Mouse (Mus musculus): ENCODE measurements around the gene Spata7. TPM values are rescaled to one million over a fixed set of nuclear protein-coding genes. Genes with fewer than 3 reads are reported as not detected.
A peak's percentile ranks its signal among the peaks of the same experiment; 100 is the strongest.
"Not testable (repeated sequence)": the region's sequence is repeated elsewhere in the genome, so short reads cannot be mapped to it uniquely, and the experiment has no call there.

The Spata7 gene
- total RNA-seq (2021): 1 to 10 TPM; 3.9 to 5.3 TPM
- long read RNA-seq, experiment 1, partial matches to known transcripts: 0 of 5 reads
- long read RNA-seq, experiment 1, other reads (novel, unspliced or antisense): 1 of 5 reads
- long read RNA-seq, experiment 2, partial matches to known transcripts: 0 of 1 reads
- long read RNA-seq, experiment 2, other reads (novel, unspliced or antisense): 0 of 1 reads

DNA sequence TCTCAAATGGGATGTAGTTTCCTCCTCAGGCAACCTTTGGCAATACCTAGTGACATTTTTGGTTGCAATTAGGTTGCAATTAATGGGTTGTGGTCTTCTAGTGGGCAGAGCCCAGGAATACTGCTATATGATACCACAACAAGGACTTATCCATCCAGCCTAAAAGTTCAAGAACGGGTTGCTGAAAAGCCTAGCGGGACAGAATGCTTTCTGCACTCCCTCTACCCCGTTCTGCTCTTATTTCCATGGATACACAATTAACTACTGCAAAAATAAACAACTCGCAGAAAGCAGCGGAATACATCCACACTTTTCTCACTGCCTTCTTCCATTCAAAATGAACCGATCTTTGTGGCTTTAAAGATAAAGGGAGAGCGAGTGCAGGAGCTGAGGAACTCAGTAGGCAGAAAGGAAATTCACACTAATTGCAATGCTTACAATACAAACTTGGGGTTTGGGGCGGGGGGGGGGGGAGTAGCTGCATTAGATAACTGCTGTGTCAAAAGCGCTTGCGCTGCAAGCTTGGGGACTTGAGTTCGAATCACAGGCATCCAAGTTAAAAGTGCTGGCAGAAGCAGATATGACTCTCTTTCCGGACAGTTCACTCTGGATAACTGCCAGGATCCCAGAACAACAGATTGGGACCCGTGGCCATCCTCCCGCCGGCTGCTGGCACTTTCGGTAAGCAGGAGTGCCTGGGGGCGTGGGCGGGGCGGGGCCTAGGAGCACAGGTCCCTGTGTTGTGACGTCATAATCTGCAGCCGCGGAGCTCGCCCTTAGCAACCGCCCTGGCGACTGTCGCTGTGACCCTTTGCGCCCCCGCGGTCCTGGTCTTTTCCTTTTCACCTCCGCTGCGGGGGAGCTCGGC is at the start of gene Spata7:
Gene Spata7, plus strand, starts transcription at position 766 of the 868 bp plus-strand sequence.
- peak; percentile 74 for DNase-seq

DNA sequence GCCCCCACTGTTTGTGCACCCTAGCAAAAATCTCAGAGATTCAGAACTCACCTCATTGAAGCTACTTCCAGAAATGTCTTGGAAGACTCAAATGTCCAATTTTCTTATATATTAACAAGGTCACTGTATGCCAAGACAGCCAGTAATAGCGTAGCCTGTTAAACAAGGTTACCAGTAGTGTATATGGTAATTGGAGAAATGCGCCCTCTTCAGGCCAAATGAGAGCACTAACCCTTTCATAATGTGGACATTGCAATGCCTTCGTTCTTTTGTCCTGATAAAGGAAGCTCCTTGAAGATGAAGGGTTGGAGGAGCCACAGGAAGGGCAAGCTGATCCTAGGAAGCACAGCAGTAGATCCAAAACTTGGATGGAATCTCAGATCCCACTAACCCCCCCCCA is 42.7 kb upstream of the Spata7 start:
- no peak for DNase-seq

DNA sequence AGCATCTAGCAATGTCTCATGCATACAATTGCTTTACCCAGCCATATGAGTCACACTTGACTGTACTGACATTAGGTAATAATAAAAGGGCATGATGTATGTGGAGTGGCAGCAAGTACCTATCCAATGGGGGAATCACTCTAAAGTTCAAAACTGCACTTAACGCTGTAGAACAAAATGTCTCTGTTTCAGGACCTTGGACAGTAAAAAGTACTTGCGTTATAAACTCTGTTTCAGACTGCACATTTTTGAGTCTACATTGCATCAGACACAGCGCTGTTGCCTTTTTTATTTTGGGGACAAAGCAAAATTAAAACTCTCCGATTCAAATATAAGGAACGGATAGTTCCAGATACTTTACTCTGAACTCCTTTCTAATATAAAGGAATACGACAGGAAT is 39.4 kb upstream of the Spata7 start:
- DNase-seq: no peak

DNA sequence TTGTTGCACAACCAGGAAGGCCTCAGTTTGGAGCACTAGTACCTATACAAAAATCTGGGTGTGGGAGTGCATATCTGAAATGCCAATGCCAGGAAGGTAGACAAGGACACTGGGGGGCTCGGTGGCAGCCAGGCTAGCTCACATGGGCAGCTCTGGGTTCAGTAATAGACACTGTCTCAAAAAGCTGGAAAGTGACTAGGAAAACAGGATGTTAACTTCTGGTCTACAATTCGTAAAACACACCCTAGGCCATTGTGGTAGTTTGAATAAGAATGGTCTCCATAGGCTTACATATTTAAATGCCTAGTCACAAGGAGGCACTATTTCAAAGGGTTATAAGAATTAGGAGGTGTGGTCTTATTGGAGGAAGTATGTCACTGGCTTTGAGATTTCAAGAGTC is 36.9 kb upstream of the Spata7 start:
- DNase-seq: no peak

GRCm38 (mm10) chr12:98600861-98601260 is 27.1 kb upstream of the Spata7 start:
- no peak for DNase-seq

DNA sequence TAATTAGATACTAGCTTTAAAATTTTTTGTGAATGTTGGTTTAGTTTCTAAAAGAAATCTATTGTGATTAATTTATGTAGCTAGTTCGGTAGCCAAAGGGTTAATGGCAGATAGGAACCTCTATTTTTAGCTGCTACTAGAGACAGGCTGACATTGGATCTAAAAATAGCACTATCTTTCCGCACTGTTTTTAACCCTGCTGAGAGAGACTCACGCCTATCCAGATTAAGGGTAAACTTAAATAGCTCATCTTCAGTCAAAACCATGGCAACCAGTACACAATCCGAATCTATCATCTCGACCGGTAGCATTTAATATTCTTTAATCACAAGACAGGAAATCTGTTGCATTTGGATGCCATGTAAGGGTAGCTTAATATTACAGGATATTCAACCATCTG is 25.8 kb upstream of the Spata7 start:
- DNase-seq: no peak

GRCm38 (mm10) chr12:98605264-98605663 is 22.7 kb upstream of the Spata7 start:
- DNase-seq: no peak

GRCm38 (mm10) chr12:98606595-98607290 is 21.2 kb upstream of the Spata7 start:
- no peak for DNase-seq

GRCm38 (mm10) chr12:98610341-98610740 is 17.6 kb upstream of the Spata7 start:
- DNase-seq: no peak

DNA sequence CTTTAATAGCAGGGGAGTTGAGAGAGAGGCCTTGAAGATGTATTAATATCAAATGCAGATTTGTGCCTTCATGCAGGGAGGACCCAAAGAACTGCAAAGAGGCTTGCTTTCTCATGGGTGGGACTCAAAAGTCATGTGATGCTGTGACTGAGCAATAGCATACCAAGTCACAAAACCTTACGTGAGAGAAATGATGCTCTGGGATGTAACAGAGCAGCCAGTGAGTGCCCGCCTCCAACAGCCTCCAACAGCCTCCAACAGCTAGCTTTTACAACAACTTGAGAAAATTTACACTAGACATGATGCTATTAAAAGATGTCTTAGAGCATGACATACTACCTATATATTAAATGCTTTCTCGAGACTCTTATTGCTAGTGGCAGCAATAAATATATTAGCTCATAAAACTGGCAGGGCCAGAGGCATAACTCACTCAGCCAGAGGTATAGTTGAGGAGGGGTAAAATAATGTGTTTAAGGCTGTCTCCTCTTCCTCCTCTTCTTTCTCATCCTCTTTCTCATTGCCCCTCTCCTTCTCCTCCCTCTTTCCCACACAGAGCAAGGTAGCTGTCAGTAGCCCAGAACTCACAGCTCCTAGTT is 12.9 kb upstream of the Spata7 start:
- no peak for DNase-seq

DNA sequence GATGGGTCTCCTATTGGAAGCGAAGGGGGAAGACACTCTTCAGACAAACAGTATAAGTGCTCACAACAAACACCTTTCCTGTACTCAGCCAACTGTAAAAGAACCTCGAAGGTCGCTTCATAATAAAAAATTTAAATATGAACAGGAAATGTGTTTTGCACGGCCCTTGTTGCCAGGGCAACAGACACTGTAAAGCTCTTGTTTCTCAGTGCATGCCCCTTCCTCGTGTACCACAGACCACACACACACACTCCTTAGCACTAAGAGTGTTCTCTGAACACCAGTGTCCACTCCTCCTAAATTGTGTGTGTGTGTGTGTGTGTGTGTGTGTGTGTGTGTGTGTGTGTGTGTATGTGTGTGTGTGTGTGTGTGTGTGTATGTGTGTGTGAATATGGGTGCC is 12.2 kb upstream of the Spata7 start:
- DNase-seq: no peak

DNA sequence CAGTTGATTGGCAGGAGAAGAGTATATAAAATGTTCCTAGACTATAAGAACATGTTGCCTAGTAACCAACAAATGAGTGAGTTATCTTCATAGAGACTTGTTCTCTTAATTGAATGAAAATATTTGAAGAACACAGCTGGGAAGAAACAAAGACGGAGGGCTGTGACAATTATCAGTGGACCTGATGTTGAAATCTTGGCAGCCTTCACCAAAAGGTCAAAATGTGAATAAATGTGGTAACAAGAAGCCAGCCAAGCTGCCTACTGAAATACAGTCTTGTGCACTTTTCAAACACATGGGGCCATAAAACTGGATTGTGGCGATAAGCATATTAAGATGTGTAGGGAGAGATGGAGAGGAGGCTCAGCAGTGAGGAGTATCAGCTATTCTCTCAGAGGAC is 8.5 kb upstream of the Spata7 start:
- DNase-seq: no peak

DNA sequence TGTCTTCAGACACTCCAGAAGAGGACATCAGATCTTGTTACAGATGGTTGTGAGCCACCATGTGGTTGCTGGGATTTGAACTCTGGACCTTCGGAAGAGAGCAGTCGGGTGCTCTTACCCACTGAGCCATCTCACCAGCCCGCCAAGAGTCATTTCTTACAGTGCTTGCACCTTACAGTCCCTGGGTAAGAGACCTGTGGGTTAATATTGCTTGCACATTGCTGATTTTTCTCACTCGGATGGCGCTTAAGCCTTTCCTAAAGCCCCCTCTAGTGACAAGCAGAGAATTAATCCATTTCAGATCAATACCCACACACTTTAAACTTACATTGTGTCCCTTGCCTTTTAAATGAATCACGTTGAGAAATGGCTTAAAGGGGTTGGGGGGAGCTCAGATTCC is 7.0 kb upstream of the Spata7 start:
- DNase-seq: not testable (repeated sequence)

DNA sequence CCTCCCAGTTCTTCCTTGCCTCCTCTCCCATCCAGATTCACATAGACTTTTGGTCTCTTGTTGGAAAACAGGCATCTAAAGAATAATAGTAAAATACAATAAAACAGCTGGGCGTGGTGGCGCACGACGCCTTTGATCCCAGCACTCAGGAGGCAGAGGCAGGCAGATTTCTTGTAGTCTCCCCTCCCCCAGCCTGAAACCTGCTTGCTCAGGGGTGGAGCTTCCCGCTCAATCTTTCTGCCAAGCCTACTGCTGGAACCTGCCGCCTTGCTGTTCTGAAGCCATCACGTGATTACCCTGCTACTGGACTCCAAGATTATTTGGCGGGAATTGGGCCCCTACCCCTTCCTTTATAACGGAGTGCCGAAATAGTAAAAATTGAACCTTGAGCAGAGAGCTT is 4.7 kb upstream of the Spata7 start:
- DNase-seq: not testable (repeated sequence)

- DNase-seq: no peak
These were observed 458 bp downstream of the Spata7 start for GRCm38 (mm10) chr12:98628260-98628970.

- no peak for DNase-seq
These were observed 16.9 kb downstream of the Spata7 start for GRCm38 (mm10) chr12:98644852-98645251.

DNA sequence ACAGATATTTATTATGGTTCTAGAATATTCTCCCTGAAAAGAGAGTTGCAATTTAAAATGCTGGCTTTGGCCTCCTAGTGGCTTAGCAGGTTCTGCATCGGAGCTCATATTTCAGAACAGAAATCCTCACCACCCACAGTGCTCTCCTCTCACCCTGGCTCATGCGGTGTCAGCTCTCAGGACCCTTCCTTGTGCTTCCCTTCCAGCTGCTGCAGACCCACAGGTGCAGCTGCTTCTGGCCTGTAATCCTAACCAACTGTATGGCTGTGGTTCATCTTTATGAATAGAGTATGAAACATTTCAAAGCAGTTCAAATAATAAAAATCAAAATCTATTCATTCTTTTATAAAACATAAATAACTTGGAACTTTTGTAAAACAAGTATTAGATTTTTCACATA is 28.9 kb downstream of the Spata7 start:
- no peak for DNase-seq

DNA sequence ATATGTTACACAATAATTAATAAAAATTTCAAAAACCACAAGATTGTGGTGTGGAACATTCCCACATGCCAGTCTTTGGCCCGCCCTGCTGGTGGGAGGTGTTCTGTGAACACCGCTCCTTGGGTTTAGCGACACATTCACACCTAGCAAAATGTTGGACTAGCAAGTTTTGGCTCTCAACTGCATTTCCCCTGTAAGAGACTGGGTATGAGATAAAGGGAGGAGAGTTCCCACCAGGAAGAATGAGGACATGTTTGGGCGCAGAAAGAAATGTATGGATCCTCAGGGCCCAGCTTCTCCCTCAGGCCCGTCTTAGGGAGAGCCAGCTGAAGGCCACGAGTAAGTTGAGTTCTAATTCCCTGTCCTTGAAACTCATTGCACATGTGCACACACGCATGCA is 34.7 kb downstream of the Spata7 start:
- DNase-seq: no peak

- peak; percentile 29 for DNase-seq
These were observed 40.3 kb downstream of the Spata7 start for GRCm38 (mm10) chr12:98668132-98668814.

GRCm38 (mm10) chr12:98669086-98669485 is 41.1 kb downstream of the Spata7 start:
- DNase-seq: no peak

GRCm38 (mm10) chr12:98669864-98670263 is 41.9 kb downstream of the Spata7 start:
- DNase-seq: no peak

DNA sequence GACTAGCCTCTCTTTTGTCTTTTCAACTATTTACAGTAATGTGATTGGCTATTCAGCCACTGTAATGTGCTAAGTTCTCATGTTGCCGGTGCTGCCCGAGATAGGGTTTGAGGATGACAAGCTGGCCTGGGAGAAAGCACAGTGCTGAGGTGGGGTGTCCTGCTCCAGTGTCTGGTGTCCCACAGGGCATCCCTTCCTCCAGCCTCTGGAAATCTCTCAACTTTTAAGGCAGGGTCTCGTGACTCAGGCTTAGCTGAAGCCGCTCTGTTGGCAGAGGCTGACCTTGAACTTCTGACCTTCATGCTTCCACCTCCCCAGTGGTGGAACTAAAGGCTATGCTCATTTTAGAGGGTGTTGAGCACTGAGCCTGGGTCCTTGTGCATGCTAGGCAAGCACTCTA is 42.5 kb downstream of the Spata7 start:
- no peak for DNase-seq

Measured in gastrocnemius, postnatal 10 days (tissue).